16 mouse cellular contexts compared by ENCODE assay signal in the genomic region with DNA sequence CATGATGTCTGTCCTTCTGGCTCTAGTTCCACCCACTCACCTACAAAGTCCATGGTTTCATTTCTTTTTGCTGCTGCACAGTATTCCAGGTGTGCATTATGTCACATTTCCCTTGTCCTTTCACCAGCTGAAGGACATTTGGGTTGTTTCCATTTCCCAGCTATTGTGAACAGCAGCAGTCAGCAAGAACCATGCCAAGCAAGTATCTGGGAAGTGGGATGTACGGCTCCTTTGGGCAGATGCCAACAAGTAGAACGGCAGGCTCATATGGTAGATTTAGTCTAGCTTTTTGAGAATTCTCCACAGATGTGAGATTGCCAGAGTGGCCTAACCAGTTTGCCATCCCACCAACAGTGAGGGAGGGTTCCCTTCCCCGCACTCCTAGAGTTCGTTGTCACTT. TPM values are rescaled to one million over a fixed set of nuclear protein-coding genes. Genes with fewer than 3 reads are reported as not detected.
DNase-seq lines count a peak whose midpoint lies in the region; ATAC-seq lines count a peak whose summit lies in the region.
"Had no signal": no experiment of that assay in that cellular context is flagged by ENCODE, and none has a peak within 500 bp of the region (broad histone marks: within the 10 kb centered on the region; RNA-seq: fewer than 3 reads in every experiment).

No protein-coding gene starts in this region.

- H3K27ac ChIP-seq in heart, embryonic 14.5 days (replicated peaks in 1 of 2; ENCODE audit: control insufficient read depth in 1 of 2, insufficient read depth in 1 of 2, low read depth in 2 of 2, low read length in 2 of 2), result no peak overlapping the region
- H3K27ac ChIP-seq: forebrain, embryonic 13.5 days; gastrocnemius, adult 2 months; kidney, postnatal 0 days; limb, embryonic 13.5 days; liver, embryonic 14.5 days; midbrain, embryonic 12.5 days; neural tube, embryonic 13.5 days had no signal

- H3K27me3 ChIP-seq in heart, embryonic 14.5 days (ENCODE audit: control insufficient read depth, insufficient read depth, low read length), result no peaks in the 10 kb centered on the region
- H3K27me3 ChIP-seq: forebrain, embryonic 13.5 days; limb, embryonic 13.5 days; midbrain, embryonic 12.5 days; neural tube, embryonic 13.5 days had no signal

- 0 out of 2 replicates have a peak, but pooled peaks cover 2% of the 10 kb centered on the region for H3K9me3 ChIP-seq in heart, embryonic 14.5 days (ENCODE audit: control insufficient read depth, low read length)
- H3K9me3 ChIP-seq: forebrain, embryonic 13.5 days; limb, embryonic 13.5 days; midbrain, embryonic 12.5 days; neural tube, embryonic 13.5 days had no signal

- no peak for DNase-seq in heart, adult 8-10 months (ENCODE audit: low spot score)
- DNase-seq in layer of hippocampus, adult 11-12 months (ENCODE audit: low spot score), result peak; percentile 32
- DNase-seq in layer of hippocampus, postnatal 10 days (ENCODE audit: low spot score in 2 of 2), result no peak
- DNase-seq in lung, postnatal 10 days, result peak; percentile 20
- no peak for DNase-seq in lung, postnatal 36 days
- peak; percentile 24 for DNase-seq in right cerebral cortex, postnatal 25 days
- DNase-seq in adrenal gland, adult 8-10 months, result no peak
- DNase-seq: gastrocnemius, adult 2 months; thymus, adult 2 months had no signal

- H3K9ac ChIP-seq in heart, embryonic 14.5 days (ENCODE audit: low read length), result 0 out of 2 replicates have a peak overlapping the region, but pooled peaks have one; percentile 25
- H3K9ac ChIP-seq: forebrain, embryonic 13.5 days; limb, embryonic 13.5 days; liver, embryonic 14.5 days; midbrain, embryonic 12.5 days; neural tube, embryonic 13.5 days had no signal

- no peak overlapping the region for H3K4me3 ChIP-seq in heart, embryonic 14.5 days (ENCODE audit: control insufficient read depth in 1 of 2, insufficient read depth in 1 of 2, low read depth in 1 of 2, low read length in 2 of 2)
- H3K4me3 ChIP-seq: forebrain, embryonic 13.5 days; gastrocnemius, adult 2 months; limb, embryonic 13.5 days; midbrain, embryonic 12.5 days; neural tube, embryonic 13.5 days had no signal

- no peak overlapping the region for H3K4me2 ChIP-seq in heart, embryonic 14.5 days (ENCODE audit: low read length)
- H3K4me2 ChIP-seq: forebrain, embryonic 13.5 days; limb, embryonic 13.5 days; midbrain, embryonic 12.5 days; neural tube, embryonic 13.5 days had no signal

- H3K36me3 ChIP-seq in heart, embryonic 14.5 days (ENCODE audit: control insufficient read depth, insufficient read depth, low read length), result peaks cover 35% of the 10 kb centered on the region

- H3K4me1 ChIP-seq in heart, embryonic 14.5 days (ENCODE audit: control insufficient read depth in 2 of 2, insufficient read depth in 2 of 2, low read length in 2 of 2), result peaks cover 10 to 29% of the 10 kb centered on the region in 2 experiments
- H3K4me1 ChIP-seq: forebrain, embryonic 13.5 days; limb, embryonic 13.5 days; midbrain, embryonic 12.5 days had no signal

- ATAC-seq in heart, embryonic 14.5 days (ENCODE audit: insufficient number of reproducible peaks, insufficient read depth, low FRiP score, low read depth), result no peak
- ATAC-seq: forebrain, embryonic 13.5 days had no signal

- 52% methylated on average over 4 of the region's 4 CpGs for WGBS in heart, embryonic 14.5 days

RNA-seq across cellular contexts. Expression of a gene that starts 18.0 kb away (rescaled TPM):
- 22.4 and 23.7 TPM in 2 replicates for polyA plus RNA-seq in heart, embryonic 14.5 days (2014; fragmentation: Nextera tagmentation; extraction: Ambion mirVana)
- total RNA-seq in heart, adult 8-10 months (2022), result 10 to 100 TPM; 58.0 to 77.4 (median 72.3) TPM
- 10 to 100 TPM; 16.7 to 22.2 TPM for total RNA-seq in layer of hippocampus, postnatal 10 days (2021)
- 10 to 100 TPM; 57.2 to 70.8 (median 62.5) TPM for total RNA-seq in adrenal gland, adult 8-10 months (2022)

RNA-seq across cellular contexts. Expression of a gene that starts 22.8 kb away (rescaled TPM):
- 52.2 and 54.5 TPM in 2 replicates for polyA plus RNA-seq in heart, embryonic 14.5 days (2014; fragmentation: Nextera tagmentation; extraction: Ambion mirVana)
- 10 to 100 TPM; 21.4 to 25.1 (median 22.3) TPM for total RNA-seq in heart, adult 8-10 months (2022)
- 10 to 100 TPM; 68.1 to 70.0 TPM for total RNA-seq in layer of hippocampus, postnatal 10 days (2021)
- total RNA-seq in adrenal gland, adult 8-10 months (2022), result 10 to 100 TPM; 34.5 to 45.1 (median 36.8) TPM

RNA-seq across cellular contexts. Expression of a gene that starts 31.9 kb away (rescaled TPM):
- 44.7 and 47.8 TPM in 2 replicates for polyA plus RNA-seq in heart, embryonic 14.5 days (2014; fragmentation: Nextera tagmentation; extraction: Ambion mirVana)
- 10 to 100 TPM; 72.9 to 87.5 (median 77.9) TPM for total RNA-seq in heart, adult 8-10 months (2022)
- under 1 TPM; 0.25 to 0.27 TPM for total RNA-seq in layer of hippocampus, postnatal 10 days (2021)
- 1 to 10 TPM; 1.1 to 4.8 (median 1.5) TPM for total RNA-seq in adrenal gland, adult 8-10 months (2022)

Comparison
In these comparisons a context has a peak if more than half of its experiments do, and no peak if none do; other contexts are left out.
1. DNase-seq: peak in layer of hippocampus, adult 11-12 months (single experiment), lung, postnatal 10 days (single experiment) and right cerebral cortex, postnatal 25 days (single experiment); none in heart, adult 8-10 months (single experiment), layer of hippocampus, postnatal 10 days (0 of 2), lung, postnatal 36 days (single experiment) and adrenal gland, adult 8-10 months (single experiment).
2. RNA of a gene that starts 31.9 kb away (total RNA-seq): 72.9 to 87.5 TPM in heart, adult 8-10 months; 1.1 to 4.8 TPM in adrenal gland, adult 8-10 months and 0.25 to 0.27 TPM in layer of hippocampus, postnatal 10 days; every median in the first group is over 10 times any median in the second.